In the genomic region with DNA sequence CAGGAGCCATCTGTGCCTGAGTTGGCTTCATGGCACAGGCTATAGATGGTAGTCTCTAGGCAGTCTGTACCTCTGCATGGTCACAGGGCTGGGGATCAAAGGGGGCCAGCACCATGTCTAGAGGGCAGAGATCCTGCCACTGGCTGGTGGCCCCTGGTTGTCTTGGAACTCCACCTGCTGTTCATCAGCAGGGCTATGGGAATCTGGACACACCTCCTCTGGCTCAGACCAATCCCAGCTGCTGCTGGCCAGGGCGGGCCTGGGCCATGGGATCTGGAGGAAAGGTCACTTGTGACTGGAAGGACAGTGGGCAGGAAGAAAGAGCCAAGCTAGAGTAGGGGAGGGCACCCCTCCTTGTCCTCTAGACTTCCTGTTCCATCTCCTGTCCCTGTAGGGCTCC, we compare ENCODE assay signal across 8 mouse cellular contexts. TPM values are rescaled to one million over a fixed set of nuclear protein-coding genes. Genes with fewer than 3 reads are reported as not detected.
A peak's percentile ranks its signal among the peaks of the same experiment; 100 is the strongest.
DNase-seq lines count a peak whose midpoint lies in the region; ATAC-seq and TF ChIP-seq lines count a peak whose summit lies in the region.

Slc25a34 (minus strand) TSS at position 156 of the 400 bp plus-strand sequence.

- DNase-seq in midbrain, postnatal 0 days (ENCODE audit: low spot score): peak; percentile 45
- peak; percentile 21 for DNase-seq in embryo, embryonic 11 days
- peak; percentile 83 for DNase-seq in heart, postnatal 4 days
- DNase-seq in cerebellum, adult 11-12 months: no peak
- no peak for DNase-seq in right cerebral cortex, postnatal 25 days

- H3K4me2 ChIP-seq in midbrain, postnatal 0 days (ENCODE audit: low read depth, low read length, poor library complexity, severe bottlenecking): no peak within 1 kb of the TSS; the same call in 1 of the 2 replicates
- H3K4me2 ChIP-seq in midbrain, embryonic 15.5 days: no peak within 1 kb of the TSS
- no peak within 1 kb of the TSS for H3K4me2 ChIP-seq in liver, embryonic 15.5 days

- H3K9ac ChIP-seq in midbrain, postnatal 0 days (replicated peaks; ENCODE audit: low read length, poor library complexity, severe bottlenecking): no peak within 1 kb of the TSS
- no peak within 1 kb of the TSS for H3K9ac ChIP-seq in midbrain, embryonic 15.5 days
- no peak within 1 kb of the TSS for H3K9ac ChIP-seq in liver, embryonic 15.5 days

- H3K27me3 ChIP-seq in midbrain, postnatal 0 days (ENCODE audit: insufficient read depth, low read length): no peaks in the 10 kb centered on the region
- no peaks in the 10 kb centered on the region for H3K27me3 ChIP-seq in midbrain, embryonic 15.5 days (replicated peaks)
- H3K27me3 ChIP-seq in liver, embryonic 15.5 days: no peaks in the 10 kb centered on the region

- WGBS in midbrain, postnatal 0 days: 54% methylated on average over 1 of the region's 1 CpGs
- 83% methylated on average over 1 of the region's 1 CpGs for WGBS in midbrain, embryonic 15.5 days
- 52% methylated on average over 1 of the region's 1 CpGs for WGBS in liver, embryonic 15.5 days (ENCODE audit: insufficient replicate concordance)

- peak within 1 kb of the TSS; percentile 38; the same call in 1 of the 2 replicates for H3K27ac ChIP-seq in midbrain, postnatal 0 days (ENCODE audit: low read depth, low read length)
- no peak within 1 kb of the TSS for H3K27ac ChIP-seq in midbrain, embryonic 15.5 days
- 0 out of 2 replicates have a peak within 1 kb of the TSS, but pooled peaks have one; percentile 6 for H3K27ac ChIP-seq in liver, embryonic 15.5 days (replicated peaks)

- 0 out of 2 replicates have a peak, but pooled peaks have one; percentile 6 for TF ChIP-seq CTCF in midbrain, postnatal 0 days (IDR thresholded peaks at IDR 0.05)

- no peaks in the 10 kb centered on the region for H3K9me3 ChIP-seq in midbrain, postnatal 0 days (ENCODE audit: low read length)
- H3K9me3 ChIP-seq in midbrain, embryonic 15.5 days: no peaks in the 10 kb centered on the region
- no peaks in the 10 kb centered on the region for H3K9me3 ChIP-seq in liver, embryonic 15.5 days (replicated peaks)

- peak; percentile 69; the same call in 1 of the 2 replicates for ATAC-seq in midbrain, postnatal 0 days (ENCODE audit: low FRiP score)
- no peak; the same call in 1 of the 2 replicates for ATAC-seq in midbrain, embryonic 15.5 days (replicated peaks)
- ATAC-seq in liver, embryonic 15.5 days (ENCODE audit: insufficient read depth): peak; percentile 60
- ATAC-seq in inflammation-experienced regulatory T-cells, adult 6 months: no peak

- peaks cover 33% of the 10 kb centered on the region for H3K36me3 ChIP-seq in midbrain, postnatal 0 days (ENCODE audit: insufficient read depth, low read length)
- H3K36me3 ChIP-seq in midbrain, embryonic 15.5 days (replicated peaks): peaks cover 17% of the 10 kb centered on the region
- H3K36me3 ChIP-seq in liver, embryonic 15.5 days (replicated peaks): peaks cover 4% of the 10 kb centered on the region

- no peaks in the 10 kb centered on the region for H3K4me1 ChIP-seq in midbrain, postnatal 0 days (ENCODE audit: insufficient read depth, low read length)
- H3K4me1 ChIP-seq in midbrain, embryonic 15.5 days: no peaks in the 10 kb centered on the region
- H3K4me1 ChIP-seq in liver, embryonic 15.5 days (replicated peaks): peaks cover 17% of the 10 kb centered on the region

- no peak within 1 kb of the TSS for H3K4me3 ChIP-seq in midbrain, postnatal 0 days (ENCODE audit: low read depth, low read length)
- no peak within 1 kb of the TSS for H3K4me3 ChIP-seq in midbrain, embryonic 15.5 days
- H3K4me3 ChIP-seq in liver, embryonic 15.5 days (replicated peaks): no peak within 1 kb of the TSS

RNA-seq across cellular contexts. Expression of gene Slc25a34, which starts in this region (rescaled TPM):
- 7.4 and 10.6 TPM in 2 replicates for total RNA-seq in midbrain, postnatal 0 days (2014; rRNA removed)
- 2.0 and 2.1 TPM in 2 replicates for polyA plus RNA-seq in midbrain, postnatal 0 days (2015; fragmentation: Nextera tagmentation; extraction: Ambion mirVana)
- polyA plus RNA-seq in midbrain, embryonic 15.5 days (2015; fragmentation: Nextera tagmentation; extraction: Ambion mirVana): 0.26 and 0.61 TPM in 2 replicates
- 10 to 100 TPM; 32.5 to 33.6 TPM for total RNA-seq in heart, postnatal 4 days (2021)
- 0.07 TPM in 1 of 2 replicates, not detected in the other for polyA plus RNA-seq in liver, embryonic 15.5 days (2015; fragmentation: Nextera tagmentation; extraction: Ambion mirVana)
- under 1 TPM in 1 of 3 experiments, not detected in 2; 0.13 TPM for polyA plus RNA-seq in inflammation-experienced regulatory T-cells, adult 6 months (2017; shearing (Covaris generic))

Comparison
In these comparisons a context has a peak if more than half of its experiments do, and no peak if none do; other contexts are left out.
1. Peak in ATAC-seq and H3K27ac ChIP-seq in liver, embryonic 15.5 days; RNA of the gene not detected or under 1 TPM.
2. DNase-seq: peak in midbrain, postnatal 0 days (single experiment), embryo, embryonic 11 days (single experiment) and heart, postnatal 4 days (single experiment); none in cerebellum, adult 11-12 months (single experiment) and right cerebral cortex, postnatal 25 days (single experiment).